Mouse (Mus musculus): ENCODE measurements at regions not wholly inside any gene's neighbourhood (a gene's known extent, or its start where the extent isn't known, plus 50 kb on each side); places are given as distances from the start of the nearest gene placed in this dataset.
"Not testable (repeated sequence)": the region's sequence is repeated elsewhere in the genome, so short reads cannot be mapped to it uniquely, and the experiment has no call there.

GRCm38 (mm10) chr12:3101963-3102362, 207.8 kb downstream of the Rab10 start:
- H3K36me3 ChIP-seq (ENCODE audit: control insufficient read depth in 1 of 2, insufficient read depth in 2 of 2, low read length in 2 of 2); H3K9me3 ChIP-seq (replicated peaks; ENCODE audit: insufficient read depth, low read length); H3K27ac ChIP-seq (ENCODE audit: control insufficient read depth, low read depth, low read length); DNase-seq (ENCODE audit: low read depth, low spot score); H3K4me1 ChIP-seq (ENCODE audit: control insufficient read depth in 1 of 2, insufficient read depth in 2 of 2, low read length in 2 of 2); H3K27me3 ChIP-seq (ENCODE audit: control insufficient read depth in 1 of 2, insufficient read depth in 2 of 2, low read length in 2 of 2); H3K9ac ChIP-seq (ENCODE audit: control insufficient read depth, low read depth, low read length, poor library complexity, severe bottlenecking); H3K79me2 ChIP-seq (ENCODE audit: control insufficient read depth, insufficient read depth, low read length, poor library complexity); H3K4me3 ChIP-seq (ENCODE audit: control insufficient read depth in 1 of 2, insufficient read depth in 1 of 2, low read depth in 2 of 2, low read length in 2 of 2): not testable (repeated sequence)

- not testable (repeated sequence) for H3K36me3 ChIP-seq (ENCODE audit: control insufficient read depth in 1 of 2, insufficient read depth in 2 of 2, low read length in 2 of 2); H3K27ac ChIP-seq (ENCODE audit: control insufficient read depth, low read depth, low read length); H3K4me1 ChIP-seq (ENCODE audit: control insufficient read depth in 1 of 2, insufficient read depth in 2 of 2, low read length in 2 of 2); H3K27me3 ChIP-seq (ENCODE audit: control insufficient read depth in 1 of 2, insufficient read depth in 2 of 2, low read length in 2 of 2); H3K9me3 ChIP-seq (replicated peaks; ENCODE audit: insufficient read depth, low read length); H3K79me2 ChIP-seq (ENCODE audit: control insufficient read depth, insufficient read depth, low read length, poor library complexity); H3K9ac ChIP-seq (ENCODE audit: control insufficient read depth, low read depth, low read length, poor library complexity, severe bottlenecking); H3K4me3 ChIP-seq (ENCODE audit: control insufficient read depth in 1 of 2, insufficient read depth in 1 of 2, low read depth in 2 of 2, low read length in 2 of 2)
- DNase-seq (ENCODE audit: low read depth, low spot score): peak; percentile 64
- peak; percentile 42 for TF ChIP-seq ZC3H11A (IDR thresholded peaks at IDR 0.05; ENCODE audit: low read depth, low read length)
- peak; percentile 48 for TF ChIP-seq SMC3 (IDR thresholded peaks at IDR 0.05; ENCODE audit: low read depth, low read length)
- TF ChIP-seq CTCF (IDR thresholded peaks at IDR 0.05 in 2 of 3, conservative IDR thresholded peaks at IDR 0.05 in 1 of 3; ENCODE audit: control insufficient read depth in 1 of 3, insufficient read depth in 1 of 3, low read depth in 2 of 3, low read length in 3 of 3, poor library complexity in 1 of 3, severe bottlenecking in 1 of 3): peak in 2 of 3 experiments; percentile 31 to 35; a peak in 3 of 6 replicates
- peak; percentile 40 for TF ChIP-seq RAD21 (IDR thresholded peaks at IDR 0.05; ENCODE audit: low read depth, low read length)
Measured at GRCm38 (mm10) chr12:3098175-3098574, 211.6 kb downstream of the Rab10 start.

- no peak for TF ChIP-seq USF2 (IDR thresholded peaks at IDR 0.05; ENCODE audit: borderline replicate concordance in 1 of 2, insufficient read depth in 1 of 2, low read depth in 1 of 2, low read length in 2 of 2)
- TF ChIP-seq MYC (IDR thresholded peaks at IDR 0.05; ENCODE audit: low read depth, low read length): peak; percentile 56; the same call in 1 of the 2 replicates
- no peak for TF ChIP-seq POLR2AphosphoS5 (IDR thresholded peaks at IDR 0.05; ENCODE audit: borderline replicate concordance, low read depth, low read length)
- TF ChIP-seq CTCF (IDR thresholded peaks at IDR 0.05 in 2 of 3, conservative IDR thresholded peaks at IDR 0.05 in 1 of 3; ENCODE audit: control insufficient read depth in 1 of 3, insufficient read depth in 1 of 3, low read depth in 2 of 3, low read length in 3 of 3, poor library complexity in 1 of 3, severe bottlenecking in 1 of 3): no peak
- no peak for TF ChIP-seq KAT2A (conservative IDR thresholded peaks at IDR 0.05; ENCODE audit: low read depth, low read length)
- TF ChIP-seq ZMIZ1 (IDR thresholded peaks at IDR 0.05; ENCODE audit: low read depth, low read length): no peak
- peak; percentile 72 for TF ChIP-seq TAL1 (IDR thresholded peaks at IDR 0.05; ENCODE audit: low read length)
- TF ChIP-seq UBTF (IDR thresholded peaks at IDR 0.05; ENCODE audit: borderline replicate concordance, insufficient read depth, low read depth, low read length): no peak
- TF ChIP-seq RAD21 (IDR thresholded peaks at IDR 0.05; ENCODE audit: low read depth, low read length): no peak
- TF ChIP-seq E2F4 (IDR thresholded peaks at IDR 0.05; ENCODE audit: borderline replicate concordance, low read depth, low read length): no peak
- TF ChIP-seq EP300 (IDR thresholded peaks at IDR 0.05; ENCODE audit: low read depth in 1 of 2, low read length in 2 of 2): peak; percentile 86 to 88
- no peak for TF ChIP-seq CHD1 (IDR thresholded peaks at IDR 0.05; ENCODE audit: low read depth, low read length)
- TF ChIP-seq ETS1 (IDR thresholded peaks at IDR 0.05; ENCODE audit: low read depth, low read length): peak; percentile 35; the same call in 1 of the 2 replicates
- TF ChIP-seq TCF12 (IDR thresholded peaks at IDR 0.05; ENCODE audit: low read depth, low read length): peak; percentile 82; the same call in 1 of the 2 replicates
- TF ChIP-seq GATA1 (IDR thresholded peaks at IDR 0.05; ENCODE audit: low read depth, low read length): peak; percentile 87
- no peak for TF ChIP-seq ZKSCAN1 (IDR thresholded peaks at IDR 0.05; ENCODE audit: low read depth, low read length)
- H3K27me3 ChIP-seq (ENCODE audit: control insufficient read depth in 1 of 2, insufficient read depth in 2 of 2, low read length in 2 of 2): no peaks in the 10 kb centered on the region
Measured at GRCm38 (mm10) chr12:3094509-3094908, 215.3 kb downstream of the Rab10 start.

GRCm38 (mm10) chr12:3092974-3093373, 216.8 kb downstream of the Rab10 start:
- not testable (repeated sequence) for H3K4me3 ChIP-seq (ENCODE audit: control insufficient read depth in 1 of 2, insufficient read depth in 1 of 2, low read depth in 2 of 2, low read length in 2 of 2); H3K9ac ChIP-seq (ENCODE audit: control insufficient read depth, low read depth, low read length, poor library complexity, severe bottlenecking); H3K27me3 ChIP-seq (ENCODE audit: control insufficient read depth in 1 of 2, insufficient read depth in 2 of 2, low read length in 2 of 2); H3K36me3 ChIP-seq (ENCODE audit: control insufficient read depth in 1 of 2, insufficient read depth in 2 of 2, low read length in 2 of 2); H3K79me2 ChIP-seq (ENCODE audit: control insufficient read depth, insufficient read depth, low read length, poor library complexity); DNase-seq (ENCODE audit: low read depth, low spot score); H3K9me3 ChIP-seq (replicated peaks; ENCODE audit: insufficient read depth, low read length); H3K27ac ChIP-seq (ENCODE audit: control insufficient read depth, low read depth, low read length); H3K4me1 ChIP-seq (ENCODE audit: control insufficient read depth in 1 of 2, insufficient read depth in 2 of 2, low read length in 2 of 2)

More at GRCm38 (mm10) chr12:3094509-3094908, 215.3 kb downstream of the Rab10 start:
- no peak overlapping the region for H3K9ac ChIP-seq (ENCODE audit: control insufficient read depth, low read depth, low read length, poor library complexity, severe bottlenecking)
- H3K27ac ChIP-seq (ENCODE audit: control insufficient read depth, low read depth, low read length): no peak overlapping the region
- H3K79me2 ChIP-seq (ENCODE audit: control insufficient read depth, insufficient read depth, low read length, poor library complexity): no peaks in the 10 kb centered on the region
- no peak overlapping the region for H3K4me3 ChIP-seq (ENCODE audit: control insufficient read depth in 1 of 2, insufficient read depth in 1 of 2, low read depth in 2 of 2, low read length in 2 of 2)
- peaks cover 2 to 6% of the 10 kb centered on the region in 2 experiments; a peak in 2 of 4 replicates for H3K4me1 ChIP-seq (ENCODE audit: control insufficient read depth in 1 of 2, insufficient read depth in 2 of 2, low read length in 2 of 2)
- H3K9me3 ChIP-seq (replicated peaks; ENCODE audit: insufficient read depth, low read length): no peaks in the 10 kb centered on the region
- H3K36me3 ChIP-seq (ENCODE audit: control insufficient read depth in 1 of 2, insufficient read depth in 2 of 2, low read length in 2 of 2): peaks cover 0 to 5% of the 10 kb centered on the region in 2 experiments; a peak in 2 of 4 replicates
- peak; percentile 85 for DNase-seq (ENCODE audit: low read depth, low spot score)

Data from MEL (cell line).